ENCODE assay signal across 8 mouse cellular contexts in the genomic region with DNA sequence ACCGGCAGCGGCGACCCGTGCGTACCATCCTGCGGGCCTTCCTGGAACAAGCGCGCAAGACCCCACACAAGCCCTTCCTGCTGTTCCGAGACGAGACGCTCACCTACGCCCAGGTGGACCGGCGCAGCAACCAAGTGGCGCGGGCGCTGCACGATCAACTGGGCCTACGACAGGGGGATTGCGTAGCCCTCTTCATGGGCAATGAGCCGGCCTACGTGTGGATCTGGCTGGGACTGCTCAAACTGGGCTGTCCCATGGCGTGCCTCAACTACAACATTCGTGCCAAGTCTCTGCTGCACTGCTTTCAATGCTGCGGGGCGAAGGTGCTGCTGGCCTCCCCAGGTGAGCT. TPM values are rescaled to one million over a fixed set of nuclear protein-coding genes. Genes with fewer than 3 reads are reported as not detected.
DNase-seq lines count a peak whose midpoint lies in the region; ATAC-seq and TF ChIP-seq lines count a peak whose summit lies in the region.
"Had no signal": no experiment of that assay in that cellular context is flagged by ENCODE, and none has a peak within 500 bp of the region (broad histone marks: within the 10 kb centered on the region; RNA-seq: fewer than 3 reads in every experiment).

No protein-coding gene starts in this region.

- peak; percentile 36; the same call in 1 of the 2 replicates for ATAC-seq in embryonic facial prominence, embryonic 12.5 days (ENCODE audit: insufficient number of reproducible peaks, insufficient read depth, low FRiP score, low TSS enrichment)
- peak; percentile 76 for ATAC-seq in hindbrain, postnatal 0 days
- ATAC-seq in neural tube, embryonic 13.5 days (ENCODE audit: low read depth) = peak; percentile 79

- no peak for TF ChIP-seq CTCF in hindbrain, postnatal 0 days (IDR thresholded peaks at IDR 0.05; ENCODE audit: low read depth)

- H3K9me3 ChIP-seq in embryonic facial prominence, embryonic 12.5 days = no peaks in the 10 kb centered on the region
- H3K9me3 ChIP-seq in hindbrain, postnatal 0 days (ENCODE audit: low read length) = no peaks in the 10 kb centered on the region
- no peaks in the 10 kb centered on the region for H3K9me3 ChIP-seq in neural tube, embryonic 13.5 days

- H3K4me1 ChIP-seq in embryonic facial prominence, embryonic 12.5 days = peaks cover 12% of the 10 kb centered on the region
- H3K4me1 ChIP-seq in hindbrain, postnatal 0 days (ENCODE audit: insufficient read depth, low read length) = peaks cover 6% of the 10 kb centered on the region; the same call in 1 of the 2 replicates
- peaks cover 20% of the 10 kb centered on the region for H3K4me1 ChIP-seq in neural tube, embryonic 13.5 days (replicated peaks)

- no peaks in the 10 kb centered on the region for H3K36me3 ChIP-seq in embryonic facial prominence, embryonic 12.5 days
- no peaks in the 10 kb centered on the region for H3K36me3 ChIP-seq in hindbrain, postnatal 0 days (ENCODE audit: insufficient read depth, low read length)
- H3K36me3 ChIP-seq in neural tube, embryonic 13.5 days = no peaks in the 10 kb centered on the region

- no peak overlapping the region for H3K27ac ChIP-seq in embryonic facial prominence, embryonic 12.5 days
- peak overlapping the region; percentile 28; the same call in 1 of the 2 replicates for H3K27ac ChIP-seq in hindbrain, postnatal 0 days
- H3K27ac ChIP-seq in neural tube, embryonic 13.5 days (replicated peaks) = 0 out of 2 replicates have a peak overlapping the region, but pooled peaks have one; percentile 49

- peak overlapping the region; percentile 41 for H3K9ac ChIP-seq in embryonic facial prominence, embryonic 12.5 days
- H3K9ac ChIP-seq in hindbrain, postnatal 0 days (replicated peaks; ENCODE audit: low read length) = peak overlapping the region; percentile 63
- peak overlapping the region; percentile 79 for H3K9ac ChIP-seq in neural tube, embryonic 13.5 days

- WGBS in embryonic facial prominence, embryonic 12.5 days = 1% methylated on average over 26 of the region's 26 CpGs
- 2% methylated on average over 26 of the region's 26 CpGs for WGBS in hindbrain, postnatal 0 days
- under 1% methylated on average over 26 of the region's 26 CpGs for WGBS in neural tube, embryonic 13.5 days

- DNase-seq in kidney, postnatal 10 days = peak; percentile 15
- DNase-seq in kidney, adult 8-10 months = no peak
- peak; percentile 36 for DNase-seq in hindbrain, postnatal 0 days (ENCODE audit: low spot score)
- DNase-seq in urinary bladder, adult 2 months (ENCODE audit: low spot score) = no peak
- DNase-seq in layer of hippocampus, adult 8-10 months (ENCODE audit: low spot score in 2 of 2) = no peak

- H3K27me3 ChIP-seq in embryonic facial prominence, embryonic 12.5 days = peaks cover 52% of the 10 kb centered on the region
- peaks cover 10% of the 10 kb centered on the region for H3K27me3 ChIP-seq in hindbrain, postnatal 0 days (ENCODE audit: insufficient read depth, low read length)
- H3K27me3 ChIP-seq in neural tube, embryonic 13.5 days = peaks cover 46% of the 10 kb centered on the region

- H3K4me2 ChIP-seq in embryonic facial prominence, embryonic 12.5 days (replicated peaks) = peak overlapping the region; percentile 98
- peak overlapping the region; percentile 97 for H3K4me2 ChIP-seq in hindbrain, postnatal 0 days (ENCODE audit: low read depth, low read length)
- H3K4me2 ChIP-seq in neural tube, embryonic 13.5 days = peak overlapping the region; percentile 98

- H3K4me3 ChIP-seq in embryonic facial prominence, embryonic 12.5 days = peak overlapping the region; percentile 52
- peak overlapping the region; percentile 54 for H3K4me3 ChIP-seq in hindbrain, postnatal 0 days (ENCODE audit: low read length)
- peak overlapping the region; percentile 67 for H3K4me3 ChIP-seq in neural tube, embryonic 13.5 days

RNA-seq across cellular contexts. Expression of gene Slc27a2, which starts 1.1 kb away (rescaled TPM):
- polyA plus RNA-seq in embryonic facial prominence, embryonic 12.5 days (2016; fragmentation: Nextera tagmentation; extraction: Ambion mirVana) = 4.3 and 4.5 TPM in 2 replicates
- 6.4 and 9.8 TPM in 2 replicates for total RNA-seq in hindbrain, postnatal 0 days (2014; rRNA removed)
- polyA plus RNA-seq in hindbrain, postnatal 0 days (2015; fragmentation: Nextera tagmentation; extraction: Ambion mirVana) = 7.9 and 8.2 TPM in 2 replicates
- polyA plus RNA-seq in neural tube, embryonic 13.5 days (2015; fragmentation: Nextera tagmentation; extraction: Ambion mirVana) = 6.0 and 7.0 TPM in 2 replicates
- polyA plus RNA-seq in urinary bladder, adult 2 months (2012; rRNA removed) = 0.04 and 0.06 TPM in 2 replicates
- total RNA-seq in layer of hippocampus, adult 8-10 months (2022) = 10 to 100 TPM; 13.1 to 14.7 (median 13.3) TPM

RNA-seq across cellular contexts. Expression of gene Atp8b4, which starts 52.8 kb away (rescaled TPM):
- polyA plus RNA-seq in embryonic facial prominence, embryonic 12.5 days (2016; fragmentation: Nextera tagmentation; extraction: Ambion mirVana) = 1.5 and 2.6 TPM in 2 replicates
- 0.10 and 0.18 TPM in 2 replicates for total RNA-seq in hindbrain, postnatal 0 days (2014; rRNA removed)
- 0.05 TPM in 1 of 2 replicates, not detected in the other for polyA plus RNA-seq in hindbrain, postnatal 0 days (2015; fragmentation: Nextera tagmentation; extraction: Ambion mirVana)
- polyA plus RNA-seq in neural tube, embryonic 13.5 days (2015; fragmentation: Nextera tagmentation; extraction: Ambion mirVana) = 0.06 TPM in 1 of 2 replicates, not detected in the other
- 0.78 and 0.99 TPM in 2 replicates for polyA plus RNA-seq in urinary bladder, adult 2 months (2012; rRNA removed)
- under 1 TPM in 1 of 4 experiments, not detected in 3; 0.07 TPM for total RNA-seq in layer of hippocampus, adult 8-10 months (2022)
- total RNA-seq: left cerebral cortex, postnatal 10 days had no signal

Comparison
In these comparisons a context has a peak if more than half of its experiments do, and no peak if none do; other contexts are left out.
1. DNase-seq: peak in kidney, postnatal 10 days (single experiment) and hindbrain, postnatal 0 days (single experiment); none in kidney, adult 8-10 months (0 of 2), urinary bladder, adult 2 months (single experiment) and layer of hippocampus, adult 8-10 months (0 of 2).
2. Peak in every context shown above with its lines, with median percentiles within 50 percentile points of each other: ATAC-seq, H3K4me2 ChIP-seq, H3K4me3 ChIP-seq and H3K9ac ChIP-seq.